Mouse (Mus musculus): Measurements from ENCODE around the gene Ccl21a.
"Not testable (repeated sequence)": the region's sequence is repeated elsewhere in the genome, so short reads cannot be mapped to it uniquely, and the experiment has no call there.

The Ccl21a gene

GRCm38 (mm10) chr4:42773893-42774292 lies at the start of gene Ccl21a:
Ccl21a (minus strand) TSS chr4:42773993.
- not testable (repeated sequence) for DNase-seq

GRCm38 (mm10) chr4:42756477-42756876 lies 17.3 kb downstream of the Ccl21a start, which contains the start of gene Ccl19:
Ccl19 (minus strand) TSS chr4:42756577.
- DNase-seq, result not testable (repeated sequence)

DNA sequence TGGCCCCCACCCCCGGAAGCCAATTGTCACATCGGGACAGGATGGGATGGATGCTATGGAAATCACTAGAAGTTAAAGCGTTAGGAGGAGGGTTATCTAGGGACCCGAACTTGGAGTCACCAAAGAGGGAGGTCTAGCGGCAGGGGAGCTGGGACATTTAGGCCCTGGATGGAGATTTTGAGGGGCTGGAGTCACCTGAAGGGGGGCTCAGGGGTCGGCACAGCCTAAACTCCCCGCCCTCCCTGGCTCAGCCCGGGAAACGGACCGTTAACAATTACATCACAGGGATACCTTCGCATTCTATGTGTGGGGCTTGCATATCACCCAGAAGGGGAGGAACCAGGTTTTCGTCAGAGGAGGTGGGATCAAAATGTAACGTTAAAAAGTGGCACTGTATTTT lies 38.5 kb downstream of the Ccl21a start, which contains the start of gene 4930578G10Rik:
TSS of gene 4930578G10Rik (plus strand) at position 301 of the 400 bp plus-strand sequence.
- not testable (repeated sequence) for DNase-seq
